Mouse (Mus musculus): ENCODE data around the gene Kcmf1.

DNA sequence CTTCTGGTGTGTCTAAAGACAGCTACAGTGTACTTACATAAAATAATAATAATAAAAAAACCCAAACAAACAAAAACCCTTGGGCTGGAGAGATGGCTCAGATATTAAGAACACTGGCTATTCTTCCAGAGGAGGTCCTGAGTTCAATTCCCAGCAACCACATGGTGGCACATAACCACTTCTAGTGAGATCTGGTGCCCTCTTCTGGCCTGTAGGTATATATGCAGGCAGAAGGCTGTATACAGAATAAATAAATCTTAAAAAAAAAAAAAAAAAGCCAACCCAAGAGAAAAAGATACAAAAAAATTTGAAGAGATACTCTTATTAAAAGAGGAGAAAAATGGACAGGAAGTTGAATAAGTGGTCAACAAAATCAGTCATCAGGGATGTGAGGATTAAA, 102.0 kb downstream of the Kcmf1 start:
- no peak for TF ChIP-seq POLR2A (IDR thresholded peaks at IDR 0.05; ENCODE audit: low read depth, low read length)
- TF ChIP-seq CTCF (IDR thresholded peaks at IDR 0.05; ENCODE audit: borderline replicate concordance, insufficient read depth, low read length): no peak

Data from embryonic fibroblast, embryonic 13.5 days (primary cell).